Mouse (Mus musculus) intestine, embryonic 15.5 days (tissue): ENCODE results near the gene Srsf3. TPM values are rescaled to one million over a fixed set of nuclear protein-coding genes. Genes with fewer than 3 reads are reported as not detected.

Experiments
- ATAC-seq: fragments of 200-750 bp; cut with Nextera tagmentation; 2 replicates; pipeline ENCODE4 v1.8.0; 2017; ENCODE audit warnings: moderate TSS enrichment, moderate library complexity
- H3K27ac ChIP-seq: fragments of 300-500 bp; sonication (generic); 2 replicates; pipeline ENCODE4 v1.5.1; 2015; ENCODE audit warnings: mild to moderate bottlenecking, inconsistent platforms
- H3K27me3 ChIP-seq: fragments of 300-500 bp; sonication (generic); replicated peaks from 2 replicates; pipeline ENCODE4 v1.6.1; 2015; ENCODE audit warnings: inconsistent platforms
- H3K36me3 ChIP-seq: fragments of 300-500 bp; sonication (generic); 2 replicates; pipeline ENCODE4 v1.6.1; 2015; ENCODE audit warnings: inconsistent platforms
- H3K4me1 ChIP-seq: fragments of 300-500 bp; sonication (generic); replicated peaks from 2 replicates; pipeline ENCODE4 v1.6.1; 2015; ENCODE audit warnings: inconsistent platforms
- H3K4me2 ChIP-seq: fragments of 300-500 bp; sonication (generic); replicated peaks from 2 replicates; pipeline ENCODE4 v1.6.1; 2015; ENCODE audit warnings: mild to moderate bottlenecking, inconsistent platforms
- H3K4me3 ChIP-seq: fragments of 300-500 bp; sonication (generic); replicated peaks from 2 replicates; pipeline ENCODE4 v1.5.1; 2015; ENCODE audit warnings: inconsistent platforms
- H3K9ac ChIP-seq: fragments of 300-500 bp; sonication (generic); 2 replicates; pipeline ENCODE4 v1.6.1; 2015; ENCODE audit warnings: inconsistent platforms
- H3K9me3 ChIP-seq: fragments of 300-500 bp; sonication (generic); 2 replicates; pipeline ENCODE4 v1.6.1; 2016; ENCODE audit warnings: inconsistent platforms
- WGBS: fragments of 180-500 bp; shearing (Covaris S2); methylation state at CpG from one replicate; pipeline ENCODE4 v1.1.7; 2015; 5-methylcytosine and 5-hydroxymethylcytosine counted together
- polyA plus RNA-seq: library from polyadenylated mRNA; unstranded; fragments of >200 nt; fragmentation: Nextera tagmentation; extraction: Ambion mirVana; gene quantifications from 2 replicates; pipeline ENCODE4 v1.2.1, GENCODE M21; 2015

Gene Srsf3
- polyA plus RNA-seq, 1 experiment from 2014 or later = 544 TPM

- ATAC-seq = 0 out of 2 replicates have a peak, but pooled peaks have one; percentile 16
These were observed 17.1 kb downstream of the Srsf3 start for GRCm38 (mm10) chr17:29049508-29049889.

GRCm38 (mm10) chr17:29049923-29050322, 17.5 kb downstream of the Srsf3 start:
- 63% methylated on average over 7 of the region's 7 CpGs for WGBS
- ATAC-seq = peak; percentile 85
- H3K36me3 ChIP-seq = peaks cover 20% of the 10 kb centered on the region
- no peaks in the 10 kb centered on the region for H3K9me3 ChIP-seq
- H3K4me2 ChIP-seq = peak overlapping the region; percentile 44
- H3K27me3 ChIP-seq = no peaks in the 10 kb centered on the region
- peaks cover 28% of the 10 kb centered on the region for H3K4me1 ChIP-seq
- no peak overlapping the region for H3K9ac ChIP-seq
- no peak overlapping the region for H3K4me3 ChIP-seq
- H3K27ac ChIP-seq = peak overlapping the region; percentile 79

More at GRCm38 (mm10) chr17:29049508-29049889, 17.1 kb downstream of the Srsf3 start:
- Histone ChIP-seq H3K36me3 (peaks cover 25% of the 10 kb centered on the region), H3K9me3 (no peaks in the 10 kb centered on the region), H3K4me1 (peaks cover 27% of the 10 kb centered on the region), H3K27me3 (no peaks in the 10 kb centered on the region), H3K4me2 (peak overlapping the region; percentile 44; the same call in 1 of the 2 replicates), H3K9ac (no peak overlapping the region), H3K27ac (peak overlapping the region; percentile 68), H3K4me3 (no peak overlapping the region)
- 52% methylated on average over 5 of the region's 5 CpGs for WGBS

DNA sequence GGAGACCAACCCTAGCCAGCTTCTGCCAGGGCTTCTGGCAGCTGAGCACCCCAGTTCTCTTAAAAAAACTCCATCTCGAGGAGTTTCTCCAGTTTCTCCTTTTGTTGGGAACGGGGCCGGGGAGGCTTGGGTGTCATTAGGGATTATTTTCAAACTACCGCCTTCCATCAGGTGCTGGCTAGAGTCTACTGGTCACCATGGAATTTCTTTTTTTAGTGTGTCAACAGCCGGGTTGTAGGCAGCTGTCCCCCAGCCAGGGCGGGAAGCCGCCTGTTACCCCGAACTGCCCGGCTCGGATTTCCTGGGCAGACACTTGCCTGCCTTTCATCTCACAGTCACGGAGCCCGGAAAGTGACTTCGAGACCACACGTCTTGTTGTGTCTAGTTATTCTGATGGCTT, 18.4 kb downstream of the Srsf3 start:
- H3K4me2 ChIP-seq = peak overlapping the region; percentile 44

DNA sequence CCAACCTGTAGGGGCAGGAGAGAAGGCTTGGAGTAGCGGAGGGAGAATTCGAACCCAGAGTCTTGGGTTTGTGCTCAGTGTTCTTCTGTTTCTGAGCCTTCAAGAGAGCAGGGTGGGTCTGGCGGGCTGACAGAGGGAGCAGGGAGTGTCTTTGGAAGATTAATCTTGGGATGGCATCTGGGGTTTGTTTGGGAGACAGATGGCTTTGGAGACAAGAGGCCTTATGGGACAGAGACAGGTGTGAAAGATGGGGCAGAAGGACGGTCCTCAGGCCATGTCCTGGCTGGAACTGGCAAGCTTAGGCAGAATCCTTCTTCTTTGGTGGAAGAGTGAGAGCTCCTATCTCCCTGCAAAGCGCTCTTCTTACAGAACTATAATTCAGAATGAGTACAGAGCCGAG, 20.6 kb downstream of the Srsf3 start:
- 89% methylated on average over 6 of the region's 6 CpGs for WGBS
- Histone ChIP-seq H3K4me3 (no peak overlapping the region), H3K27ac (no peak overlapping the region), H3K27me3 (no peaks in the 10 kb centered on the region), H3K36me3 (0 out of 2 replicates have a peak, but pooled peaks cover under 1% of the 10 kb centered on the region), H3K9me3 (no peaks in the 10 kb centered on the region), H3K4me1 (peaks cover 37% of the 10 kb centered on the region), H3K9ac (no peak overlapping the region), H3K4me2 (no peak overlapping the region)
- no peak for ATAC-seq

More for the DNA sequence above, 18.4 kb downstream of the Srsf3 start:
- Histone ChIP-seq H3K36me3 (peaks cover 16% of the 10 kb centered on the region), H3K4me3 (no peak overlapping the region), H3K9ac (no peak overlapping the region; the same call in 1 of the 2 replicates), H3K4me1 (peaks cover 28% of the 10 kb centered on the region), H3K27me3 (no peaks in the 10 kb centered on the region), H3K9me3 (no peaks in the 10 kb centered on the region), H3K27ac (peak overlapping the region; percentile 79)
- ATAC-seq = no peak
- WGBS = 30% methylated on average over 14 of the region's 14 CpGs

- no peaks in the 10 kb centered on the region for H3K27me3 ChIP-seq
- H3K4me1 ChIP-seq = peaks cover 37% of the 10 kb centered on the region
- no peaks in the 10 kb centered on the region for H3K9me3 ChIP-seq
- 35% methylated on average over 7 of the region's 7 CpGs for WGBS
- 0 out of 2 replicates have a peak overlapping the region, but pooled peaks have one; percentile 15 for H3K27ac ChIP-seq
- no peak for ATAC-seq
- no peaks in the 10 kb centered on the region for H3K36me3 ChIP-seq
- no peak overlapping the region for H3K9ac ChIP-seq
- H3K4me2 ChIP-seq = no peak overlapping the region
- no peak overlapping the region for H3K4me3 ChIP-seq
These were observed 21.4 kb downstream of the Srsf3 start for GRCm38 (mm10) chr17:29053841-29054240.

- Histone ChIP-seq H3K9me3 (no peaks in the 10 kb centered on the region), H3K4me2 (no peak overlapping the region), H3K4me1 (peaks cover 37% of the 10 kb centered on the region), H3K27me3 (no peaks in the 10 kb centered on the region), H3K36me3 (no peaks in the 10 kb centered on the region), H3K4me3 (no peak overlapping the region), H3K9ac (no peak overlapping the region), H3K27ac (no peak overlapping the region)
- 77% methylated on average over 6 of the region's 6 CpGs for WGBS
- no peak for ATAC-seq
These were observed 22.0 kb downstream of the Srsf3 start for GRCm38 (mm10) chr17:29054429-29054828.

- 60% methylated on average over 5 of the region's 5 CpGs for WGBS
- Histone ChIP-seq H3K27ac (no peak overlapping the region), H3K9ac (no peak overlapping the region)
These were observed 23.2 kb downstream of the Srsf3 start for GRCm38 (mm10) chr17:29055586-29055985.

DNA sequence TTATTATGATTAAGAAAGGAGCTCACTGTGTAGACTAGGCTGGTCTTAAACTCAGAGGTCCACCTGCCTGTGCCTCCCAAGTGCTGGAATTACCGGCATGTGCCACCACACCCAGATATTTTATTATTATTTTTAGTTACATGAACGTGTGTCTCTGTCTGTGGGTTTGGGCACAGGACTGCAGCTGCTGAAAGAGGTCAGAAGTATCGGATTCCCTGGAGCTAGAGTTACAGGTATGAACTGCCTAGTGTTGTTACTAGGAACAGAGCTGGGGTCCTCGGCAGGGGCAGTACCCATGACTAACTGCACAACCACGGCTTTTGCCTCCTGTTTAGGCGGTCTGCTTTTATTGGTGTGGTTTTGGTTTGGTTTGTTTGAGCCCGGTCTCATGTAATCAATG, 23.8 kb downstream of the Srsf3 start:
- no peaks in the 10 kb centered on the region for H3K36me3 ChIP-seq
- no peaks in the 10 kb centered on the region for H3K27me3 ChIP-seq
- 16% methylated on average over 7 of the region's 7 CpGs for WGBS
- H3K9ac ChIP-seq = no peak overlapping the region
- ATAC-seq = no peak
- no peak overlapping the region for H3K4me2 ChIP-seq
- peaks cover 26% of the 10 kb centered on the region for H3K4me1 ChIP-seq
- no peak overlapping the region for H3K27ac ChIP-seq
- H3K9me3 ChIP-seq = no peaks in the 10 kb centered on the region
- no peak overlapping the region for H3K4me3 ChIP-seq

More at GRCm38 (mm10) chr17:29055586-29055985, 23.2 kb downstream of the Srsf3 start:
- no peak for ATAC-seq
- Histone ChIP-seq H3K4me1 (peaks cover 27% of the 10 kb centered on the region), H3K36me3 (no peaks in the 10 kb centered on the region), H3K9me3 (no peaks in the 10 kb centered on the region), H3K4me2 (no peak overlapping the region), H3K4me3 (no peak overlapping the region), H3K27me3 (no peaks in the 10 kb centered on the region)

- Histone ChIP-seq H3K4me3 (no peak overlapping the region), H3K9me3 (no peaks in the 10 kb centered on the region), H3K27me3 (no peaks in the 10 kb centered on the region), H3K4me1 (peaks cover 26% of the 10 kb centered on the region), H3K9ac (no peak overlapping the region), H3K27ac (0 out of 2 replicates have a peak overlapping the region, but pooled peaks have one; percentile 27), H3K36me3 (no peaks in the 10 kb centered on the region), H3K4me2 (no peak overlapping the region; the same call in 1 of the 2 replicates)
- ATAC-seq = peak; percentile 52; the same call in 1 of the 2 replicates
- 13% methylated on average over 8 of the region's 8 CpGs for WGBS
These were observed 24.3 kb downstream of the Srsf3 start for GRCm38 (mm10) chr17:29056699-29057151.

DNA sequence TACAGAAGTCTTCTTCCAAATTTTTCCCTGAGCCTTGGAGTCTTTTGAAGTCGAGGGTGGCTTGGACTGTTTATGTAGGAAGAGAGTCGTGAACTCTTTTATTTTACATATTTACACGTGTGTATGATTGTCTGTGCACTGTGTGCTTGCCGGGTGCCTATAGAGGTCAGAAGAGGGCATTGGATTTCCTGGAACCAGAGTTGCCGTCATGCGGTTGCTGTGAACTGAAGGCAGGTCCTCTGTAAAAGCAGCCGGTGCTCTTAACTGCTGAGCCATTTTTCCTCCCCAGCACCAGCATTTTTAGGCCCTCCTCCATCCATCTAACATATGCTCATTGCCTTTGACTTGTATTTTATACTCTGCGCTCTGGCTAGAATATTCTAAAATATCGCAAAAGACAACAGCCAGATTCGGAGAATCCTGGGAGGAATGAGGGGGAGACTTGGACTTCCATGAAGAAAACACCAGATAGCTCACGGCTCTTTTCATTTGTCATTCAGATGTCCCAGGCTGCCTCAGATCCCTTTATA, 25.0 kb downstream of the Srsf3 start:
- H3K27me3 ChIP-seq = no peaks in the 10 kb centered on the region
- no peak overlapping the region for H3K9ac ChIP-seq
- no peak for ATAC-seq
- H3K27ac ChIP-seq = no peak overlapping the region
- H3K4me3 ChIP-seq = no peak overlapping the region
- no peaks in the 10 kb centered on the region for H3K36me3 ChIP-seq
- peaks cover 28% of the 10 kb centered on the region for H3K4me1 ChIP-seq
- no peak overlapping the region for H3K4me2 ChIP-seq
- 74% methylated on average over 11 of the region's 11 CpGs for WGBS
- H3K9me3 ChIP-seq = no peaks in the 10 kb centered on the region

GRCm38 (mm10) chr17:29057961-29058360, 25.5 kb downstream of the Srsf3 start:
- 79% methylated on average over 10 of the region's 10 CpGs for WGBS
- H3K9ac ChIP-seq = no peak overlapping the region
- ATAC-seq = no peak

DNA sequence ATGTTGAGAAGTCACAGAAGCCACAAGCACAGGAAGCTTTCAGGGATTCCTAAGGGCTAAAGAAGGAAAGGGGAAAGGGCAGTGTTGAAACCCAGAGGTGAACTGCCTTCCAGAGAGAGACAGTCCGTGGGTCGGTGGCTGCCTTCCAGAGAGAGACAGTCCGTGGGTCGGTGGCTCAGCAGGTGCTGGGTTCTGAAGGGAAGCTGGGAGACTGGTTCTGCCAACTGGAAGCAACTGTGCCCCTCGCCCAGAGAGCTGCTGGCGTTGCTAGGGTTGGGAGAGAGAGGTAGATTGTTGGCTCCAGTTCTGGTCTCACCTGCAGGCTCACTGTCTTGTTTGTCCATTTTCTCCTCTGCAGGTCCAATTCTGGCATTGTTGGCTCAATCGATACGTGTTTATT, 26.1 kb downstream of the Srsf3 start:
- H3K9ac ChIP-seq = no peak overlapping the region
- no peaks in the 10 kb centered on the region for H3K27me3 ChIP-seq
- no peaks in the 10 kb centered on the region for H3K9me3 ChIP-seq
- H3K4me3 ChIP-seq = no peak overlapping the region
- peaks cover 25% of the 10 kb centered on the region for H3K4me1 ChIP-seq
- H3K4me2 ChIP-seq = no peak overlapping the region
- H3K27ac ChIP-seq = no peak overlapping the region
- no peak for ATAC-seq
- no peaks in the 10 kb centered on the region for H3K36me3 ChIP-seq
- 81% methylated on average over 8 of the region's 8 CpGs for WGBS

More at GRCm38 (mm10) chr17:29057961-29058360, 25.5 kb downstream of the Srsf3 start:
- Histone ChIP-seq H3K4me2 (no peak overlapping the region), H3K36me3 (no peaks in the 10 kb centered on the region), H3K27me3 (no peaks in the 10 kb centered on the region), H3K9me3 (no peaks in the 10 kb centered on the region), H3K27ac (no peak overlapping the region), H3K4me1 (peaks cover 28% of the 10 kb centered on the region), H3K4me3 (no peak overlapping the region)

- Histone ChIP-seq H3K4me2 (no peak overlapping the region), H3K9ac (no peak overlapping the region), H3K4me1 (peaks cover 16% of the 10 kb centered on the region), H3K27ac (no peak overlapping the region), H3K4me3 (no peak overlapping the region), H3K36me3 (no peaks in the 10 kb centered on the region), H3K27me3 (no peaks in the 10 kb centered on the region), H3K9me3 (no peaks in the 10 kb centered on the region)
- WGBS = 69% methylated on average over 3 of the region's 3 CpGs
- ATAC-seq = no peak
These were observed 27.2 kb downstream of the Srsf3 start for GRCm38 (mm10) chr17:29059581-29059980.
